Mouse (Mus musculus) right cerebral cortex, postnatal 25 days (tissue): ENCODE measurements around the gene Sh3pxd2b.

Source experiments
- DNase-seq: peaks from one replicate; pipeline ENCODE4 v3.0.0; 2022

Sh3pxd2b gene

DNA sequence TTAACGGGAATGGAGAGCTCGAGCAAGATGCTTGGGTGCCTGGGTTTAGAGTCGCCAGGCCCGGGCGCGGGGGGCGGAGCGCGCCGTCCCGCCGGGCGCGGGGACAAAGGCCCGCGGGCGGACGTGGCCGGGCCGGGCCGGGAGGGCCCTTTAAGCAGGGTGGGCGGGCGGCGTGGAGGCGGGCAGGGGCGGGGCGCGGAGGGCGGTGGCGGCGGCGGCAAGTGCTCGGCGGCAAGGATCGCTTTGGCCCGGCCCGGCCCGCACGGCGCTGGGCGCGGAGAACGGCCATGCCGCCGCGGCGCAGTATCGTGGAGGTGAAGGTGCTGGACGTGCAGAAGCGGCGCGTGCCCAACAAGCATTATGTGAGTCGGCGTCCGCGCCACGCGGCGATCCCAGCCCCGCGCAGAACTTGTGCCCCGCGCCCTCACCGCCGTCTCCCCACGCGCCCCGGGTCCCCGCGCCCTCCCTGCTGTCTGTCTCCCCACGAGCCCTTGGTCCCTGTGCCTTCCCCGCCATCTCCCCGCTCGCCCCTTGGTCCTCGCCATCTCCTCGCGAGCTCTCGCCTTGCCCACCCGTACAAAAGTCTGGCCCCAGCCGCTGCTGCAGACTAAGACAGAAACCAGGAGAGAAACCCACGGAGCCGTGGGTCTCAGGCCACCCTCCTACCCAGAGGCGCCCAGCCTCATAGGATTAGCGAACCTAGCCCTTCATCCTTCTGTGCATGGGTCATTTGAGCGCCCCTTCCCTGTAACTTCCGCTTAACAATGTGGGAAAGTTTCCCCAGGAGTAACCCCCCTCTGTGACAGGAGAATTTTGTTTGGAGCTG, at the start of gene Sh3pxd2b:
TSS of gene Sh3pxd2b (plus strand) at position 214 of the 826 bp plus-strand sequence.
- DNase-seq: peak; percentile 48

DNA sequence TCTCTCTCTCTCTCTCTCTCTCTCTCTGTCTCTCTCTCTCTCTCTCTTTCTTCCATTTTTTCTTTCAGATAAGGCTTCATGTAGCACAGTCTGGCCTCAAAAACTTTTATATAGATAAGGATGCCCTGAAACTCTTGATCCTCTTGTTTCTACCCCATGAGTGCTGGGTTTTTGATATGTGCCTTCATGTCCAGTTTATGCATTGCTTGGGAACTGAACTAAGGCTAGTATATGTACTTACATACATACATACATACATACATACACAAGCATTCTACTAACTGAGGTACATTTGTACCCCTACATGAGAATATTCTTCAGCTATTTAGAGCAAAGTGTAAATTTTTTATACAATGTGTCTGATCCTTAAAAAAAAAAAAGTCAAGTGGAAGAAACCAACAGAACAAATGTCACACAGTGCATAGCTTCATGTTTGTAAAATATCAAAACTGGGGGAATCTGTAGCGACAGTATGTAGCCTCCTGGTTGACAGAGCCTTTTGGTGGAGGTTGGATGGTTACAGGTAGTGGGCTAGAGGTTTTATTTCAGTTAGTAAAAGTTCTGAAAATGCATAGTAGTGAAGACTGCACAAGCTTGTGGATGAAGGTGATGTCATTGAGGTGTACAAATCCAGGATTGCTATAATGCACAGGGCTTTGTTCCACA, 49.6 kb upstream of the Sh3pxd2b start:
- DNase-seq: no peak

DNA sequence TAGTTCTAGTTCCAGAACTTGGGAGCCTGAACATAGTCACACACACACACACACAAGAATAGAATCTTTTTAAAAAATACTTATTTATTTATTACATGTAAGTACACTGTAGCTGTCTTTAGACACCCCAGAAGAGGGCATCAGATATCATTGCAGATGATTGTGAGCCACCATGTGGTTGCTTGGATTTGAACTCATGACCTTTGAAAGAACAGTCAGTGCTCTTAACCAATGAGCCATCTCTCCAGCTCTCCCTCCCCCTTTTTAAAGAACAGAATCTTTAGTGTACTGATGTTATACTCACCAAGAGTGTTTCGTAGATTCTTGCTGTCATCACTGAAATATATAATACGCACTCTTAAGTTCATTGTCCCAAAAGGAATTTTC, 49.1 kb upstream of the Sh3pxd2b start:
- DNase-seq: no peak

DNA sequence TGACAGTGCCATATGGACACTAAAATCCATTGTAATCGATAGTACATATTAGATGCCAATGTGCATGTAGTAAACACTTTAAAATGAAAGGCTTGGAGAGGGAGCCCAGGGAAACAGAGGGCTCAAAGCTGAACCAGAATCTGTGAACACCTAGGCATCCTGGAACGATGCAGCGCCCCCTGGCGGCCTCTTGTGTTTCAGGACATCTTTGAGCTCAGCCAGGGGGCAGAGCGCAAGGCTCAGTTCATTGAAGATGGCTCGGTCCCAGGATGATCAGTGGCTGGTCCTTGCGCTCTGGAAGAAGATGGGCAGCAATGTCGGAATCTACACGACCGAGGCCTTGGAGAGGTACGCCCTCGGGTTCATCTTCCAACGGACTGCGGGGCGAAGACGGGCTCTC, 47.8 kb upstream of the Sh3pxd2b start, which contains the start of gene Hbq1a:
TSS of gene Hbq1a (plus strand) at position 205 of the 400 bp plus-strand sequence.
- peak; percentile 54 for DNase-seq

DNA sequence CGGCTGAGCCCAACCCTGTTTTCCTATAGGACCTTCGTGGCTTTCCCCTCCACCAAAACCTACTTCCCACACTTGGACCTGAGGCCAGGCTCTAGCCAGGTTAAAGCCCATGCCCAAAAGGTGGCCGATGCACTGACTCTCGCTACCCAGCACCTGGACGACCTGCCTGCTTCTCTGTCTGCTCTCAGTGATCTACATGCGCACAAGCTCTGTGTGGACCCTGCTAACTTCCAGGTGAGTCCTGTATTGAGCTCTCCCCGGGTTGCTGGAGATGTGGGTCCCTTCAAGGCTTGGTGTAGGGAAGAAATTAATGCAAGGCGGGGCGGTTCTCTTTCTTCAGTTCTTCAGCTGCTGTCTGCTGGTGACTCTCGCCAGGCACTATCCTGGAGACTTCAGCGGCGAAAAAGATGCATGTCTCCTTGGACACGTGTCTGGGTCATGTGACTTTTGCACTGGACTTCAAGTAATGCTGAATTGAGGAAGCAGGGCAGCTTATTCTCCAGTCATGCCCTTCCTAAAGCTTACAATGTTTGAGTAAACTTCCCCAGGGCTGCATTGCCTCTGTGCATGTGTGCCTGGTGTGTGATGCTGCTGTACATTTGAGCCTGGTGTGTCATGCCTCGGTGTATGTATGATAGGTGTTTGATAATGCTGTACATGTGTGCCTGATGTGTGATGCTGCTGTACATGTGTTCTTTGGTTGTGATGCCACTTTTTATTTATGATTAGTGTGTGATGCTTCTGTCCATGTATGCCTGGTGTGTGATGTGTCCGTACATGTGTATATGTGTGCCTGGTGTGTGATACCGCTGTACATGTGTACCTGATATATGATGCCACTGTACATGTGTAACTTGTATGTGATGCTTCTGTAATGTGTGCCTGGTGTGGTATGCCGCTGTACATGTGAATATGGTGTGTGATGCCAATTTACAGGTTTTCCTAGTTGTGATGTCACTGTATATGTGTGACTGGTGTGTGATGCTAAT, 47.0 kb upstream of the Sh3pxd2b start:
- no peak for DNase-seq

DNA sequence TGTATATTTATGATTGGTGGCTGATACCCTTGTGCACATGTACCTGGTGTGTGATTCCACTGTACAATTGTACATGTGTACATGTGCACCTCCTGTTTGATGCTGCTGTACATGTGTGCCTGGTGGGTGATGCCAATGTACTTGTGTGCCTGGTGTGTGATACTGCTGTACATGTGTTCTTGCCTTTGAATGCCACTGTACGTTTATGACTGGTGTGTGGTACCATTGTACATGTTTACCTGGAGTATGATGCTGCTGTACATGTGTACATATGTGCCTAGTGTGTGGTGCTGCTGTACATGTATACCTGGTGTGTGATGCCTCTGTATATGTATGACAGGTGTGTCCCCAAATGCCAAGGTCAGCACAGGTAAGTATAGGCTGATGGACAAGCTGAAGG, 46.1 kb upstream of the Sh3pxd2b start:
- DNase-seq: no peak

DNA sequence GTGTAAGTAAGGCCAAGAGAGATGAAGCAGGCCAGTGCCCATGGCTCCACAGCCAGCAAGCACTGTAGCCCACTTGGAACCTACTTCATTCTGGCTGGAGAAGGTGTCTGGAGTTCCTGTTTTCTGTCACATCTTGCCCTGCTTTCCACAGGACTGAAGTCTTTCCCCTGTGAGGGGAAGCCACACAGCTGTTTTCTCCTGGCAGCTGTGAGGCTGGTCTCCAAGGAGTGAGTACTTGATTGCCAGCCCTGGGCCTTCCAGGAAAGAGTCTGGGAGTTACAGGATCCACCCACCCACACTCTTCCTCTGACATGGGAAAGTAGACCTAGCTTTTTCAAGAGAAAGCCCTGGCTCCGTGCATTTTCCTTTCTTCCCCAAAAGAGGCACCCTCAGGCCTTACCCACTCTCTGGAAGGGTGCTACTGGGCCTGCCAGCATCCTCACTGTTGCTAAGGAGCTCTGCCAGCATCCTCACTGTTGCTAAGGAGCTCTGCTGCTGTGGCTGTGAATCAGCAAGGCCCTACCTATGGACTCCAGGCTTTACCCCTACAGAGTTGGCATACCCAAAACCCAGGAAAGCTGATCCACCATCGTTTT, 44.7 kb upstream of the Sh3pxd2b start:
- peak; percentile 41 for DNase-seq

DNA sequence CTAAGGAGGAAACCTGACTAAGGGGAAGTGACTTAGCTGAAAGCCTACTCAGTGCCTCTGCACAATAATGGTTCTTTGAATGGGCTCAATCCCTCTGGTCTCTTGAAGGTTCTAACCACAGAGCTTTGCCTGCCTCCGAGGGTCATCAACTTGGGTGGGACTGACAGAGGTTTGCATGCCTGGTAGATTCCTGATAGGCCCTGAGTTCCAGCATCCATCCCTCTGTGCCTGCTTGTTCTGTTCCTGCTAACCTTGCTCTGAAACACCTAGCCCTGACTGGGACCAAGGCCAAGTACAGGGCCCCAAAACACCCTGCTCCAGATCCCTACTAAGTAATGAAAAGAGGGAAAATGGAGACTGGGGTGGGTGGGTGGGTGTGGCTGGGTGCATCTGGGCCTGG, 44.2 kb upstream of the Sh3pxd2b start:
- DNase-seq: no peak

DNA sequence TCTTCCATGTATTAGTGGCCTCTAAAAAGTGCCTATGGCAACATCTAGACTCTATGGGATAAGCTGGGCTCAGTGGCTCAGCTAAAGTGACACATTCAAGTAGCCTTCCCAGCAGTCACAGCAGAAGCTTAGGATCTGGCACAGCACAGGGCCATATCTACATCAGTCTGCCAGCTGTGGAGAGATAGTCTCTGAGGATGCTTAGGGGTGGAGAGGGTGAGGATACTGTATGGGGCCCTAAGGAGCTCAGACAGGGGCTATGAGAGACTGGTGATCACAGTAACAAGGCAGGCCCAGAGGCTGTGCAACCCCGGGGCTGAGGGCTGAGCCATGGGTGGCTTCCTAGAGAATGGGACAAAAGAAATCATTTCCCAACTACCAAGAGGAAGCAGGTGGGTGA, 40.6 kb upstream of the Sh3pxd2b start:
- no peak for DNase-seq

DNA sequence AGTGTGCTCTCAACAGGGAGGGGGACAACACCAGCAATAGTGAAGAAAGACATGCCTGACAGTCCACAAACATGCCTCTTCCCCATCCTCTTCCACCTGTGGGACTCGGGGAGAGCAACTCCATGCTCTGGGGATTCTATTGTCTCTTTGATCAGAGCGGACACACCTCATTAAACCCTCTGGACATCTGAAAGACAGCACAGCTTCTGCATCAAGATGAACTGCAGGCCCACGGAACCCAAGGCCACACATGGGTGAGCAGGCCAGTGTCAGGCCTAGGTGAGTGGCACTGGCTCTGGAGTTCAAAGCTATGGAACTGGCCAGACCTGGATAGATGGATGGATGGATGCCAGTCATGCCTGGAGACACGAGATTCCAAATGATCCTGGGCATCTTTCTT, 38.2 kb upstream of the Sh3pxd2b start:
- DNase-seq: no peak

DNA sequence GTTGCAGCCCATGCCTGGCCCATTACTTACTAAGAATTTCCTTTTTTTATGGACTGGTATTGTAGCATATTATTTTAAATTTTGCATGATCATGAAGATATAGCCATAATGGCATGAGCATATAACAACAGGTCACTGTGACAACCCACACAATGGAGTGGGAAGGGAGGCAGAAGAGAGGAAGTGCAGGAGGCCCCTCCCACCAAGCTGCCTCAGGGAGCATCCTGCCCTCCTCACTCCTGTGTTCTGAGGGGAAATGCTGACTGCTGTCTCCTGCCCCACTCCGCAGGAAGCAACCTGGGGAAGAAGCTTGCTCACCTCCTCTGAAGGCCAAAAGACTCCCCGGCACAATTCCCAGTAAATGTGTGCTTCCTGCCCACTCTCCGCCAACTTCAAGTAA, 37.7 kb upstream of the Sh3pxd2b start:
- DNase-seq: no peak

DNA sequence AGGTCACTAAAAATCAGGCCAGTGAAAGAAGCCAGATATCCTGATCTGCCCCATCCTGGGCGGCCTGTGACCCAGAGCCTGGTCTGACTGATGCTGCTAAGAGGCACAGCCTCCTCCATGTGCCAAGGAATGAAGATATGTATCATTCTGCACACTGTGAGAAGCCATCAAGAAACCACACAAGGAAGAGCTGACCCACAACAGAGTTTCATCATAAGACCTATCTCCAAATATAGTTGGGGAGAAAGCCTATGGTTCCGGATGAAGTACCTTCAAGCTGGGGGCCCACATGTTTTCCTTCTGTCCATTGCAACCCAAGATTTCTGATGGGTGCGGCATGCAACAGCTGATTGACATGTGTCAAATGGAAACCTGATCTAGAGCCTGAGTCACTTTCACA, 31.6 kb upstream of the Sh3pxd2b start:
- no peak for DNase-seq

DNA sequence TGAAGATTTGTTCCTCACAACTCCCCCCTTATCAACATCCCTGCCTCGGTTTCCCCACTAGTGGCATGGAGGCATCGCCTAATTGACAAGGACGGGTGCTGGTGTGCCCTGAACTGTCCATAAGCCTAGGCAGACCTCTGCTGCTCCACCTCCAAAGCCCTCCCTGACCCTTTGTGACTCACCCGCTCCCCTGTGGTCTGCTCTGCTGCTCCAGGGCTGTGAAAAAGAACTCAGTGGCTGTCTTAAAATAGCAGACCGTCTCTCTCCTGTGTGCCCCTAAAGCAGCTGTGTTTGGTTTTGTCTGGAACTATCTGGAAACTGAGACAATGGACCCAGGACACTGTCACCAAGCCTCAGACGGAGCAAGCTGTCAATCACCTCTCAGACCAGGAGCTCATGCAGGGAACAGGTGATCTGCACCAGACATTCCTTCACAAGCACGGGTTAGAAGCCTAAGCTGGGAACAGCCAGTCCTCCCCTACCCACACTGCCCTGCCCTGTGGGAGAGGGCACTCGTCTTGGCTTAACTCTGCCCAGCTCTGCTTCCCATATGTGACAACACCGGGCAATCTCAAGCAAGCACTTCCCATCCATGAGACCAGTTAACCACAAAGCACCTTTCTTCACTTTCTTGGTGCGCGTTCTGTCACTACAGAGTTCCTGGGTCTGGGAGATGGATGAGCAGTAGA, 27.0 kb upstream of the Sh3pxd2b start:
- DNase-seq: no peak

DNA sequence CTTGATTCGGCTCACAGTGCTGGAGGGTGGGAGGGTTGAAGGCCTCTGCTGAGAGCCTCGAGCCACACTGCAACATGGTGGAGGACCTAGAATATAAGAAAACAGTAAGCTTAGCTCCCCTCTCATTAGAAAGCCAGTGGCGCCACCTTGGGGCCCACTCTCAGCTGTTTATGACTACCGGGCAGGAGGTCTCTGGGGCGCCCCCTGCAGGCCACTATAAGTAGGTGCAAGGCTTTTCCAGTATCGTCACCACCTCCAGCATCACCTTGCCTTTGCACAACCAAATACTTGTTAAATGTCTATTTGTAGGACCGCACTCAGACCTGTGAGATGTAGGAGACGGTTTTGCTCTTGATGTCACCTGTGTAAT, 26.4 kb upstream of the Sh3pxd2b start:
- peak; percentile 51 for DNase-seq

DNA sequence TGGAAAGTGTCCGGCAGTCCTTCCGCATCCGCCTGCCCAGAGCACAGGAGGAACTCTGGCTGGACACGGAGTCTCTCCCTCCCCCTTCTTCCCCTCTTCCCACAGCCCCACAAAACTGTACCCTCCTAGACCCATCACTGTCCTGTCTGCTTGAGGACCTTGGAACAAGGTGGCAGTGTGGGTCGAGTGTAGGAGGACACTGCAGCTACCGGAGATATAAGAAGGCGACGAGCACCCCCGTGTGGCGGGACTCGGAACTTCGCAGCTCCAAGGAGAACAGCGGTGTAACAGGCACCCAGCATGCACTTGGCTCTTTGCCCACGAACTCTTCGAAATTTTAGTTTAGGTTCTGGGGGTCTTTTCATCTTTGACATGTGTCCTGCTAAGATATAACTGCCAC, 23.0 kb upstream of the Sh3pxd2b start:
- DNase-seq: peak; percentile 74

DNA sequence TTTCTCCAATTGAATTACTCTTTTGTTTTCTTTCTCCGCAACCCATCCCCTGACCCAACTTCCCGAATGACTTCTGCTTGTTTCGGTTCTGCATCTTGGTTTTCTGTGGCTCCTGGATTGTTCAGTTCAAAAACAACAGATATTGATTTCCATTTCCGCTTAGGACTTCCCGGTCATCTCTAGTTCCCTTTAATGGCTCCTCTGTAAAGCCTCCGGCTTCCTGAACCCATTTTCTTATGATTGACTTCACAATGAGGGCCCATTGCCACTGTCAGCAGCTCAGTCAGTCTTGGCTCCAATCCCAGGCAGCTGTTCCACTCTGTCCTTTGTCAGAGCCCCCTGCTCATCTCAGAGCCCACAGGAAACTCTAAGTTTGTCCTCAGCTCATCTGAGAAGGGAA, 16.5 kb upstream of the Sh3pxd2b start:
- no peak for DNase-seq

DNA sequence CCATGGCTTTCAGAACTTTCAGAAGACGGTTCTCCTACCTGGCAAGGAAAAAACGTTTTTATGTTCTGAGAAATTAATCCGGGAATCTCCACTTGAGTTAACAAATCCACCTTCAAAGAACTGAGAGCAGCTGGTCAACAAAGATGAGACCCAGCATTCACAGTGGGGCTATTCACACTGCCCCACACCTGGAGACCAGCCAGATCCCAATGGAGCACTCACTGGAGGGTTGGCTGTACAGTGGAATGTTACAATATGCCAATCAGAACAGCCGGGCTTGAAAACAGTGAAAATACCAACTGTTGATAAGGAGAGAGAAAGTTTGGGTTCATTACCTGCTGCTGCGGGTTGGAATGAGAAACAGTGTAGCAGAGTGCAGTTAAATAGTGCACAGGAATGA, 15.8 kb upstream of the Sh3pxd2b start:
- no peak for DNase-seq

DNA sequence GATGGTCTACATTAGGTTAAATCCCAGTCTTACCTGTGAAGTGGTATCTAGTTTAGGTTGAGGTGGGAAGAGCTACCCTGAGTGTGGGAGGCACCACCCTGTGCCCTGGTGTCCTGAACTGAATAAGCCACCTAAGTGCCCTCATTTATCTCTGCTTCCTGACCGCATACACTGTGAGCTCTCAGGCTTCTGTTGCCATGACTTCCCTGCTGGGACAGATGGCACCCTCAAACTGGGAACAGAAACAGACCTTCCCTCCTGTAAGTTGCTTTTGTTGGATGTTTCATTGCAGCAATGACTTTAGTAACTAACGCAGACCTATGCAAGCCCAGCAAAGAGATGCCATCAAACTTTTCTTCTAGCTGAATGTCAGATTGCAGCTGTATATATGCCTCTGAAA, 14.4 kb upstream of the Sh3pxd2b start:
- DNase-seq: no peak

DNA sequence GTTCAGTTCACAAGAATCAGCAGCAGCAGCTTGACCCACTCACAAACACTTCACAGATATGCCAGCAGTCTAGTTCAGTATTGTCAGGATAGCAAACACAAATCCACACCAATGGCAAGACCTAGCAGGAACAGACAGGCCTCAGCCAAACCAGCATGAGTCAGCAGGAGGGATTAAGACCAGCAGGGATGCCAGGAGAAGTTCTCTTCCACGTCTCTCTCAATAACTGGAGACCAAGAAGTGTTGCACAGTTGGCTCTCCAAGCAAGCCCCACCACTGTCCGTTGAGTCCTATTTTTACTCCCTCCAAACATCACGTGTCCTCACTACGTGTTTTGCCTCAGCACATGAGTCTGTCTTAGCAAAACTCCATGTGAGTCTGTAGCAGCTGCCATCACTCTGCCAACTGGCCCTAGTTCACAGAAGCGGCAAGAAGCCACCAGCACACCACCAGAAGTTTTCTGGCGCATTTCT, 11.1 kb upstream of the Sh3pxd2b start:
- DNase-seq: no peak

DNA sequence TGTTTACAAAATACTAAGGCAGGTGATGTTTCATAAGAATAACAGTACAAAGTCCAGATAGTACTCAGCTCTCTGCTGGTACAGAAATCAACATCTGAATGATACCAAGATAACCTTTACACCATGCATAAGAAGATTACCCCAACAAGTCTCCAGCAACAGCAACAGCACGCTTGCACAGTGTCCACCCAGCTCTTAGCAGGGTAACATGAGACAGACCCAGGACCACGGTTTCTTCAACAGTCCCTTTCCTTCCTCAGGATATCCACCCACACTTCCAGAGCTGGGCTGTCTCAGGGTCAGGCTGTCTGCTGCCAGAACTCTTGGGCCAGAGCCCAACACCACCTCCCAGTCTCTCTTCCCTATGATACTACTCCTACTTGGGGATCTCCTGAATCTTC, 8.5 kb upstream of the Sh3pxd2b start:
- no peak for DNase-seq

DNA sequence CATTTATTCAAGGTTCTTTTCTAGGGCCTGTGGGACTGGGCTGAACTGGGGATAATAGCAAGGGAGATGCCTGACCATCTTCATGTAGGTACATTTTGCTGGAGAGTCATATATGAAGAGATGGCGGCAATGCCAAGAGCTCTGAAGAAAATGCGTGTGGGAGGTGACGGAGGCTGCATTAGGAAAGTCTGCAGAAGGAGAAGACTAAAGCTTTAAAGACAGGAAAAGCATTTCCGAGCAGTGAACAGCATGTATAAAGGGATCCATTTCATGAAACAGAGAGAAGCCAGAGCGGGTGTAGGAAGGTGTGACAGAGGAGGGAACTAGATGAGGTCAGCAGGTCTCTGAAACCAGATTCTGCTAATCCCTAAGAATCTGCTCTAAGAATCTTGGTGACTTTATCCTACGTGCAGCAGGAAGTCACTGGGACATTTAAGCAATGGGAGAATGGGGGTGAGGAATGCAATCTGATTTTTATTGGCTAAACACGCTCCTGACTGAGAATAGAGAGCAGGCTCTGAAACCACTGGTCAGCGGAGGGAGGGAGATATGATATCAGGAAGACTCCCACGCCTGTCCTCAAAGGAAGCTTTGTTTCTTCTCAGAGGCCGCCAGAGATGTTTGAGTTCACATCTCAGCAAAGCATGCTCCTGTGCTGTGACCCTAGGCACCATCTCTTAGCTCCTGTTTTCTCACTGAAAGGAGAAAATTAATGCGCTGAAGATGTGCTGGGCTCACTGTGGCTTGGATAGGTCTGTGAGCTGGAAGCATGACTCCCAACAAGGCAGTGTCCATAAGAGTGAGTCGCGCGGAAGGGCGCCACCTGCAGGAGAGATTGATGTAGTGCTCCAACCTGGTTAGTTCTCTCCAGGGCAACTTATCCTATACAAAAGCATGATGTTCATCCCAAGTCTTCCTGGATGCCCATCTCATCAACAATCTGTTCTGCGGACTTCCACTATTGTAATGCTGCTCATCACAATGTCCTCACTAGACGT, 6.8 kb upstream of the Sh3pxd2b start:
- peak; percentile 36 for DNase-seq
